Mouse (Mus musculus): ENCODE results near the gene Zfp526.

Gene Zfp526

DNA sequence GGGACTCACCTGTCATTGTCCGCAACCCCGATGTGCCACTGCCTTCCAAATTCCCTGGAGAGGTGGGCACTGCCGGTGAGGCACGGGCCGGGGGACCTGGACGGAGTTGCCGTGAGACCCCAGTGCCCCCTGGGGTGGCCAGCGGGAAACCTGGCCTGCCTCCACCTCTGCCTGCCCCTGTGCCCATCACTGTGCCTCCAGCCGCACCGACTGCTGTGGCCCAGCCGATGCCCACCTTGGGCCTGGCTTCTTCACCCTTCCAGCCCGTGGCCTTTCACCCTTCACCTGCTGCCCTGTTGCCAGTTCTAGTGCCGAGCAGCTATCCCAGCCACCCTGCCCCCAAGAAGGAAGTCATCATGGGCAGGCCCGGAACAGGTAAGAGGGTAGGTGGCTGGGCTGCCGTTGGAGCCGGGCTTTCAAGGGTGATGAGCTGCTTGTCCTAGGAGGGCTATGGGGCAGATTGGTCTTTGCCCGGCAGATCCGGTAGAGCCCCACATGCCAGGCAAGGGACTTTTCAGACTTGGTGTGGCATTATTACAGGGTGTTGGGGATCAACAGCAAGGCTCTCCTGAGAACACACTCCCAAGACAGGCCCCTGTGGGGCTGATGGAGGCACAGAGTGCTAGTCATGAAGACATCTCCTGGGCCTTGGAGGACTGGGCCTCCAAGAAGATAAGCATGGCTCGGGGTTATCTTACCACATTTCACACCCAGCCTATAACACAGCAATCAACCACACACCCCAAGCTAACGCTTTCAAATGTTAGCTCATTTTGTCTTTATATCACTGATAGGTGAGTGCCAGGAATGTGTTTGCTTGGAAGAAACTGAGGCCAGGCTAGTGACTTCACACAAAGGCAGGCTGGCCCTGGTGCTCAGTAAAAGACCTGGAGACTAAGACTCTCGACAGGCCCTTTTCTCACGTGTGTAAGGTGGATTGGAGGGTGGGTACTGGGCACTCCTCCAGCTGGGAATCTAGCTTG is 52.3 kb downstream of the Zfp526 start:
- in situ Hi-C loops (cut with MboI; ENCODE audit: low pct_unique_long_range_greater_than_20kb in 1 of 2, low sequenced_read_pairs in 2 of 2, unreplicated experiment in 1 of 2) = no loop called here

DNA sequence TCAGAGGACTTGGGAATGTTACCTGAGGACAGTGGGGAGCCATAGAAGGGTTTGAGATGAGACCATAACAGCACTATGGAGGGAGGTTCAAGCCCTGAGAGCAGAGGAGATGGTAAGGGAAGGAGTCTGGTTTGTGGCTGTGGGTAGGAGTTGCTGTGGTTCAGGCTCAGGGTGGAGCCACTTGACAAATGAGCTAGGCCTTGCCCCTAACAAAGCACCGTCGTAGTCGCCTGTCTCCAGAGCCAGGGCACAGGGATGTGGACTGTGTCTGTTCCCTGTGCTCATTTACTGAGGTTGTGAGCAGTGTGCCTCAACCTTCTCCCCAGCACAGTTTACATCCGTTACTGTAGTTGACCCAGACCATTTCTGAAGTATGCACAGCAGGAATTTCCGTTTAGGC is 53.3 kb downstream of the Zfp526 start:
- in situ Hi-C loops (cut with MboI; ENCODE audit: low pct_unique_long_range_greater_than_20kb in 1 of 2, low sequenced_read_pairs in 2 of 2, unreplicated experiment in 1 of 2) = no loop called here

DNA sequence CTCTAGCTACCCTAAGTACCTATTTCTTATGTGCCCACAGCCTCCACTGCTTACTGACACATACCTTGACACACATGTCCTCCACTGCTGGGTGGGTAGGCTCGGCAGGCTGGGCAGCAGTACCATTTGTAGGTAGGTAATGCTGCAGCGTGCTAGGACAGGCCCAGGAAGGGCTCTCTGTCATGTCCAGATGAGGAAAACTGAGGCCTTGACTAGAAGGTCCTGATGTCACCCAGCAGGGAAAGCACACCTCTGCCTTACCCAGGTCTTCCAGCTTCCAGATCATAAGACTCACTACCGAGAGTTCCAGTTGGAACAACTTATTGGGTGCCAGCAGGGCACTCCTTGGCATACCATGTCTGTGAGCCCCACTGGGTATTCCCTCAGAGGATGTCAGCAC is 53.8 kb downstream of the Zfp526 start:
- in situ Hi-C loops (cut with MboI; ENCODE audit: low pct_unique_long_range_greater_than_20kb in 1 of 2, low sequenced_read_pairs in 2 of 2, unreplicated experiment in 1 of 2) = loop anchor here (5.0 kb wide), 1 partner anchor 33 kb away; no protein-coding TSS in a partner anchor

DNA sequence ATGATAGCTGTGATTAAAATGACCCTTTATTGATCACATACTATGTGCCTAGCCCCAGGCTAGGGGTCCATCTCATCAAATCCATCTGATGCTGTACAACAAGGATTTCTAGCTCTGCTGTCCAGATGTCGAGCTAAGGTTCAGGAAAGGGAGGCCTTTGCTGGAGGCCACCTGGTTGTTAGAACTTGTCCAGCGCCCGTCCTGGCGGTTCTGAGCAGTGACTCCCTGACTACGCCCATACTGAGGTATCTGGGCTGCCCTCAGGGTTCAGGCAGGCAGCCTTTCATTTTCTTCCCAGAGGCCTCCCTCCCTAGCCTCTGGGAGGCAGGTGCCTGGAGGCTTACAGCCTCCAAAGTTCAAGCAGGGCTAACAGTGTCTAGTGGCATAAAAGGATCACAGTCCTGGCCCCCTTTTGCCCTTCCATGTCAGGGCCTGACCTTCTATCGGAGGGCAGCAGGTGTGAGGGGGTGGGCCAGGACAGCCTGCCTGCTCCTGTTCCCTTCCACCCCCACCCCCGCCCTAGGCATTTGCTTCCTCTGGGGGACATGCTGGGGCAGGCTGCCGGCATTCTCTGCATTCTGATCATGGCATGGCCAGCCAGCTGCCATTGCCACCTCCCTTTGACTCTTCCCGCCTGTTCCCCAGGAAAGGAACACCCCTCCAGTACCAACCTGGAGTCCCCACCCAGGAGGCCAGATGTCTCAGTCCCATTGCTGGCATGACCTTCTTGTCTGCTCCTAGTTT is 54.5 kb downstream of the Zfp526 start:
- in situ Hi-C loops (cut with MboI; ENCODE audit: low pct_unique_long_range_greater_than_20kb in 1 of 2, low sequenced_read_pairs in 2 of 2, unreplicated experiment in 1 of 2) = loop anchor here (5.0 kb wide), 1 partner anchor 33 kb away; no protein-coding TSS in a partner anchor
